Mouse (Mus musculus) limb, embryonic 12.5 days (tissue): ENCODE results near the gene Slc13a2. TPM values are rescaled to one million over a fixed set of nuclear protein-coding genes. Genes with fewer than 3 reads are reported as not detected.

ENCODE experiments used
- ATAC-seq: fragments of 200-750 bp; cut with Nextera tagmentation; 2 replicates; pipeline ENCODE4 v1.8.0; 2017; ENCODE audit warnings: low read depth, moderate TSS enrichment; ENCODE audit not compliant: insufficient number of reproducible peaks, insufficient read depth, low FRiP score, low TSS enrichment
- H3K27ac ChIP-seq: fragments of 300-500 bp; sonication (generic); 2 replicates; pipeline ENCODE4 v1.5.1; 2016; ENCODE audit warnings: mild to moderate bottlenecking, moderate library complexity
- H3K27me3 ChIP-seq: fragments of 300-500 bp; sonication (generic); 2 replicates; pipeline ENCODE4 v1.6.1; 2016; ENCODE audit warnings: mild to moderate bottlenecking, moderate library complexity
- H3K36me3 ChIP-seq: fragments of 300-500 bp; sonication (generic); 2 replicates; pipeline ENCODE4 v1.6.1; 2016; ENCODE audit warnings: mild to moderate bottlenecking, moderate library complexity
- H3K4me1 ChIP-seq: fragments of 300-500 bp; sonication (generic); replicated peaks from 2 replicates; pipeline ENCODE4 v1.6.1; 2016
- H3K4me2 ChIP-seq: fragments of 300-500 bp; sonication (generic); 2 replicates; pipeline ENCODE4 v1.6.1; 2016; ENCODE audit warnings: mild to moderate bottlenecking, moderate library complexity
- H3K4me3 ChIP-seq: fragments of 300-500 bp; sonication (generic); replicated peaks from 2 replicates; pipeline ENCODE4 v1.5.1; 2016; ENCODE audit warnings: mild to moderate bottlenecking
- H3K9ac ChIP-seq: fragments of 300-500 bp; sonication (generic); replicated peaks from 2 replicates; pipeline ENCODE4 v1.6.1; 2016; ENCODE audit warnings: mild to moderate bottlenecking, moderate library complexity
- H3K9me3 ChIP-seq: fragments of 300-500 bp; sonication (generic); 2 replicates; pipeline ENCODE4 v1.6.1; 2016; ENCODE audit warnings: mild to moderate bottlenecking, moderate library complexity
- WGBS: fragments of 180-500 bp; shearing (Covaris S2); methylation state at CpG from one replicate; pipeline ENCODE4 v1.1.7; 2016; 5-methylcytosine and 5-hydroxymethylcytosine counted together
- polyA plus RNA-seq: library from polyadenylated mRNA; unstranded; fragments of >200 nt; fragmentation: Nextera tagmentation; extraction: Ambion mirVana; gene quantifications from 2 replicates; pipeline ENCODE4 v1.2.1, GENCODE M21; 2016

The Slc13a2 gene
- polyA plus RNA-seq, 1 experiment from 2014 or later: not detected

- Histone ChIP-seq H3K36me3 (no peaks in the 10 kb centered on the region), H3K27ac (no peak overlapping the region), H3K4me2 (no peak overlapping the region), H3K9me3 (no peaks in the 10 kb centered on the region), H3K27me3 (no peaks in the 10 kb centered on the region), H3K4me3 (no peak overlapping the region), H3K9ac (no peak overlapping the region), H3K4me1 (peaks cover 21% of the 10 kb centered on the region)
- WGBS: 83% methylated on average over 15 of the region's 15 CpGs
- ATAC-seq: no peak
Measured at GRCm38 (mm10) chr11:78367456-78368225, 54.4 kb downstream of the Slc13a2 start.

GRCm38 (mm10) chr11:78364103-78364502, 57.9 kb downstream of the Slc13a2 start:
- Histone ChIP-seq H3K9ac (no peak overlapping the region), H3K4me3 (no peak overlapping the region), H3K27ac (0 out of 2 replicates have a peak overlapping the region, but pooled peaks have one; percentile 7), H3K9me3 (no peaks in the 10 kb centered on the region), H3K4me2 (no peak overlapping the region), H3K36me3 (no peaks in the 10 kb centered on the region), H3K4me1 (peaks cover 21% of the 10 kb centered on the region), H3K27me3 (no peaks in the 10 kb centered on the region)
- 27% methylated on average over 8 of the region's 8 CpGs for WGBS
- no peak for ATAC-seq

GRCm38 (mm10) chr11:78363309-78364007, 58.6 kb downstream of the Slc13a2 start:
- H3K9me3 ChIP-seq: no peaks in the 10 kb centered on the region
- no peak overlapping the region for H3K27ac ChIP-seq
- peaks cover 21% of the 10 kb centered on the region for H3K4me1 ChIP-seq
- no peak overlapping the region for H3K4me3 ChIP-seq
- no peaks in the 10 kb centered on the region for H3K36me3 ChIP-seq
- no peak overlapping the region; the same call in 1 of the 2 replicates for H3K9ac ChIP-seq
- 53% methylated on average over 13 of the region's 13 CpGs for WGBS
- no peak for ATAC-seq
- no peak overlapping the region for H3K4me2 ChIP-seq
- H3K27me3 ChIP-seq: peaks cover 4% of the 10 kb centered on the region; the same call in 1 of the 2 replicates

GRCm38 (mm10) chr11:78360789-78361131, 61.3 kb downstream of the Slc13a2 start:
- H3K27ac ChIP-seq: no peak overlapping the region
- ATAC-seq: peak; percentile 16; the same call in 1 of the 2 replicates
- H3K27me3 ChIP-seq: peaks cover 7% of the 10 kb centered on the region
- peak overlapping the region; percentile 50 for H3K4me2 ChIP-seq
- H3K9ac ChIP-seq: no peak overlapping the region; the same call in 1 of the 2 replicates
- peaks cover 21% of the 10 kb centered on the region for H3K4me1 ChIP-seq
- no peak overlapping the region for H3K4me3 ChIP-seq
- H3K9me3 ChIP-seq: no peaks in the 10 kb centered on the region
- 59% methylated on average over 2 of the region's 2 CpGs for WGBS
- H3K36me3 ChIP-seq: no peaks in the 10 kb centered on the region

GRCm38 (mm10) chr11:78360125-78360788, 61.8 kb downstream of the Slc13a2 start:
- WGBS: 10% methylated on average over 13 of the region's 13 CpGs

GRCm38 (mm10) chr11:78358330-78359007, 63.5 kb downstream of the Slc13a2 start:
- ATAC-seq: no peak
- no peaks in the 10 kb centered on the region for H3K36me3 ChIP-seq
- WGBS: 14% methylated on average over 22 of the region's 22 CpGs
- H3K9ac ChIP-seq: no peak overlapping the region
- H3K27me3 ChIP-seq: peaks cover 7% of the 10 kb centered on the region
- no peak overlapping the region for H3K27ac ChIP-seq
- no peak overlapping the region for H3K4me3 ChIP-seq
- H3K9me3 ChIP-seq: no peaks in the 10 kb centered on the region
- no peak overlapping the region for H3K4me2 ChIP-seq
- peaks cover 7% of the 10 kb centered on the region for H3K4me1 ChIP-seq

More at GRCm38 (mm10) chr11:78360125-78360788, 61.8 kb downstream of the Slc13a2 start:
- H3K4me1 ChIP-seq: peaks cover 21% of the 10 kb centered on the region
- H3K9ac ChIP-seq: no peak overlapping the region; the same call in 1 of the 2 replicates
- H3K4me3 ChIP-seq: peak overlapping the region; percentile 31
- no peaks in the 10 kb centered on the region for H3K9me3 ChIP-seq
- H3K36me3 ChIP-seq: no peaks in the 10 kb centered on the region
- peak; percentile 27; the same call in 1 of the 2 replicates for ATAC-seq
- H3K4me2 ChIP-seq: peak overlapping the region; percentile 50
- H3K27me3 ChIP-seq: peaks cover 7% of the 10 kb centered on the region
- H3K27ac ChIP-seq: no peak overlapping the region

- H3K27me3 ChIP-seq: peaks cover 7% of the 10 kb centered on the region
- H3K9me3 ChIP-seq: no peaks in the 10 kb centered on the region
- WGBS: 31% methylated on average over 4 of the region's 4 CpGs
- ATAC-seq: no peak
- no peak overlapping the region for H3K27ac ChIP-seq
- no peaks in the 10 kb centered on the region for H3K36me3 ChIP-seq
- no peaks in the 10 kb centered on the region for H3K4me1 ChIP-seq
- no peak overlapping the region for H3K4me2 ChIP-seq
- no peak overlapping the region for H3K4me3 ChIP-seq
- no peak overlapping the region for H3K9ac ChIP-seq
Measured at GRCm38 (mm10) chr11:78355471-78356238, 66.4 kb downstream of the Slc13a2 start.

- 85% methylated on average over 6 of the region's 6 CpGs for WGBS
- ATAC-seq: no peak
- peaks cover 3% of the 10 kb centered on the region; the same call in 1 of the 2 replicates for H3K36me3 ChIP-seq
- no peak overlapping the region for H3K9ac ChIP-seq
- no peaks in the 10 kb centered on the region for H3K4me1 ChIP-seq
- no peak overlapping the region for H3K27ac ChIP-seq
- H3K4me2 ChIP-seq: no peak overlapping the region
- H3K27me3 ChIP-seq: peaks cover 7% of the 10 kb centered on the region
- H3K4me3 ChIP-seq: no peak overlapping the region
- H3K9me3 ChIP-seq: no peaks in the 10 kb centered on the region
Measured at GRCm38 (mm10) chr11:78354905-78355304, 67.1 kb downstream of the Slc13a2 start.

- Histone ChIP-seq H3K36me3 (peaks cover 20% of the 10 kb centered on the region), H3K27ac (no peak overlapping the region), H3K9me3 (no peaks in the 10 kb centered on the region), H3K27me3 (peaks cover 3% of the 10 kb centered on the region; the same call in 1 of the 2 replicates), H3K9ac (no peak overlapping the region), H3K4me1 (no peaks in the 10 kb centered on the region), H3K4me2 (no peak overlapping the region), H3K4me3 (no peak overlapping the region)
- 78% methylated on average over 1 of the region's 1 CpGs for WGBS
- no peak for ATAC-seq
Measured at GRCm38 (mm10) chr11:78353081-78353480, 68.9 kb downstream of the Slc13a2 start.
